Mouse (Mus musculus): ENCODE data around the gene Camk2d. TPM values are rescaled to one million over a fixed set of nuclear protein-coding genes. Genes with fewer than 3 reads are reported as not detected.

Gene Camk2d
- polyA plus RNA-seq, 1 experiment from 2014 or later = 42.6 TPM

- H3K9me3 ChIP-seq (ENCODE audit: control insufficient read depth) = no peaks in the 10 kb centered on the region
- no peak for TF ChIP-seq CTCF (IDR thresholded peaks at IDR 0.05; ENCODE audit: low read depth)
- WGBS = 33% methylated on average over 8 of the region's 8 CpGs
- peak overlapping the region; percentile 84 for H3K27ac ChIP-seq (ENCODE audit: low read depth, low read length)
- no peaks in the 10 kb centered on the region for H3K36me3 ChIP-seq (ENCODE audit: control insufficient read depth, insufficient read depth)
- H3K4me2 ChIP-seq (replicated peaks; ENCODE audit: low read depth) = peak overlapping the region; percentile 66
- ATAC-seq = peak; percentile 11; the same call in 1 of the 2 replicates
- peaks cover 11% of the 10 kb centered on the region for H3K4me1 ChIP-seq (replicated peaks; ENCODE audit: control insufficient read depth, insufficient read depth, low read length)
- H3K9ac ChIP-seq (ENCODE audit: low read depth, low read length) = peak overlapping the region; percentile 31; the same call in 1 of the 2 replicates
- H3K27me3 ChIP-seq (replicated peaks; ENCODE audit: control insufficient read depth, insufficient read depth, low read length) = no peaks in the 10 kb centered on the region
- H3K4me3 ChIP-seq (ENCODE audit: low read depth, low read length) = peak overlapping the region; percentile 28
Observed at GRCm38 (mm10) chr3:126692797-126693196, 96.7 kb downstream of the Camk2d start.

- peak; percentile 65 for ATAC-seq
- H3K27me3 ChIP-seq (replicated peaks; ENCODE audit: control insufficient read depth, insufficient read depth, low read length) = no peaks in the 10 kb centered on the region
- H3K27ac ChIP-seq (ENCODE audit: low read depth, low read length) = peak overlapping the region; percentile 84
- peak overlapping the region; percentile 66 for H3K4me2 ChIP-seq (replicated peaks; ENCODE audit: low read depth)
- peaks cover 11% of the 10 kb centered on the region for H3K4me1 ChIP-seq (replicated peaks; ENCODE audit: control insufficient read depth, insufficient read depth, low read length)
- peak overlapping the region; percentile 31 for H3K9ac ChIP-seq (ENCODE audit: low read depth, low read length)
- WGBS = 6% methylated on average over 7 of the region's 7 CpGs
- no peak for TF ChIP-seq CTCF (IDR thresholded peaks at IDR 0.05; ENCODE audit: low read depth)
- H3K9me3 ChIP-seq (ENCODE audit: control insufficient read depth) = no peaks in the 10 kb centered on the region
- no peaks in the 10 kb centered on the region for H3K36me3 ChIP-seq (ENCODE audit: control insufficient read depth, insufficient read depth)
- H3K4me3 ChIP-seq (ENCODE audit: low read depth, low read length) = peak overlapping the region; percentile 28
Observed at GRCm38 (mm10) chr3:126693302-126693701, 97.2 kb downstream of the Camk2d start.

DNA sequence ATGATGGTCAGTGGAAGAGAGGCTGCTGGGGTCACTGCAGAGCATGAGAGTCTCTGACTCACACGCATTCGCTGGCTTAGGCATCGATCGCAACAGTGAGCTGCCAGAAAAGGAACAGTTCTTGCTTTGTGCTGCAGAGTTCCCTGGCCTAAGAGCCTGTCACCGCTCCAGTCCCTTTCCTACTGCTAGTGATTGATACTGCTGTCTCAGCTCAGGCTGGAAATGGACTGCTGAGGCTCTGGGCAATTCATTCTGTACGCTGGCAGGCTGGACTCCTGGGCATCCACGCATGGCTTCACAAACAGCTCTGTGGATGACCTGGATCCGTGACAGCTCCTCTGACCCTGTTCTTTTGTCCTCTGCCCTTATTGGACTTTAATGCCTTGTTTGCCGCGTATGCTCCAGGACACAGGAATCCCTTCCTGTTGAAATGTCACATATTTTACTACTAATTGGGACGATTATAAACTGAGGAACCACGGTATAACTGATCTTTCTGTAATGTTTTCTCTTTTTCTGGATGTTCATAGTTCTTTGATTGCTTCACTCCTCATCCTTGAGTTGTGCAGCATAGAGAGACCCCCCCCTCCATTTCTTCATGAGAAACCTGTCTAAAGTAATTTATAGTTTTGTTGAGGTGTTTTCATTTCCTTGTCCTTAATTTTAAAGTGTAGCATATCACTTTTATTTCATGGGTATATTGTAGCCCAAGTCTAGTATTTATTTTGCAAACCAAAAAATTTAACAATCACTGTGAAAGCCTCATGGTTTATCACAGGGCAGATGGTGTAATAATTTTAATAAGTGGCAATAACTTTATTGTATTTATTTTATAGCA is 99.6 kb downstream of the Camk2d start:
- ATAC-seq = peak; percentile 25; the same call in 1 of the 2 replicates
- H3K4me3 ChIP-seq (ENCODE audit: low read depth, low read length) = no peak overlapping the region
- no peaks in the 10 kb centered on the region for H3K9me3 ChIP-seq (ENCODE audit: control insufficient read depth)
- H3K9ac ChIP-seq (ENCODE audit: low read depth, low read length) = 0 out of 2 replicates have a peak overlapping the region, but pooled peaks have one; percentile 34
- H3K4me2 ChIP-seq (replicated peaks; ENCODE audit: low read depth) = no peak overlapping the region; the same call in 1 of the 2 replicates
- 0 out of 2 replicates have a peak overlapping the region, but pooled peaks have one; percentile 35 for H3K27ac ChIP-seq (ENCODE audit: low read depth, low read length)
- H3K4me1 ChIP-seq (replicated peaks; ENCODE audit: control insufficient read depth, insufficient read depth, low read length) = peaks cover 11% of the 10 kb centered on the region
- 38% methylated on average over 12 of the region's 12 CpGs for WGBS
- no peak for TF ChIP-seq CTCF (IDR thresholded peaks at IDR 0.05; ENCODE audit: low read depth)
- no peaks in the 10 kb centered on the region for H3K36me3 ChIP-seq (ENCODE audit: control insufficient read depth, insufficient read depth)
- H3K27me3 ChIP-seq (replicated peaks; ENCODE audit: control insufficient read depth, insufficient read depth, low read length) = no peaks in the 10 kb centered on the region

- Histone ChIP-seq H3K4me3 (ENCODE audit: low read depth, low read length) (no peak overlapping the region), H3K9me3 (ENCODE audit: control insufficient read depth) (no peaks in the 10 kb centered on the region), H3K27ac (ENCODE audit: low read depth, low read length) (no peak overlapping the region), H3K27me3 (replicated peaks; ENCODE audit: control insufficient read depth, insufficient read depth, low read length) (no peaks in the 10 kb centered on the region), H3K4me2 (replicated peaks; ENCODE audit: low read depth) (no peak overlapping the region), H3K9ac (ENCODE audit: low read depth, low read length) (no peak overlapping the region), H3K36me3 (ENCODE audit: control insufficient read depth, insufficient read depth) (no peaks in the 10 kb centered on the region), H3K4me1 (replicated peaks; ENCODE audit: control insufficient read depth, insufficient read depth, low read length) (peaks cover 14% of the 10 kb centered on the region)
- TF ChIP-seq CTCF (IDR thresholded peaks at IDR 0.05; ENCODE audit: low read depth) = no peak
- peak; percentile 44 for ATAC-seq
- 64% methylated on average over 6 of the region's 6 CpGs for WGBS
Observed at GRCm38 (mm10) chr3:126696620-126697019, 100.5 kb downstream of the Camk2d start.

DNA sequence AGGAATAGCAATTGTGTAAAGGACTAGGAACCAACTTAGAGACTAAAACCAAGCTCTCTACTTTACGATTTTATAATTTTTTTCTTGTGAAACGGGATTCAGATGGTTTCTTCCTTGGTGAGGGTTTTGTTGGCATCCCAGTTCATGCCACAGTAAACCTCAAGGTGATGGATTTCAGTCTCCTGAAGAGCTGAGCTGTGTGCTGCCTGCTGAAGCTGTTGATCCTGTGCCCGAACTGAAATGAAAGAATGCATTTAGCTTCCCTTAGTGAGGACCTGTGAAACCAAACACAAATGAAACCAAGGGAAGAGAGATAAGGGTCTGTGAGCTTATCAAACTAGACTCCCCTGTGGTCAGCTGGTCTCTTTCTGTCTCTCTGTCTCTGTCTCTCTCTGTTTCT is 103.6 kb downstream of the Camk2d start:
- Histone ChIP-seq H3K4me3 (ENCODE audit: low read depth, low read length) (no peak overlapping the region), H3K9ac (ENCODE audit: low read depth, low read length) (no peak overlapping the region), H3K4me2 (replicated peaks; ENCODE audit: low read depth) (no peak overlapping the region), H3K9me3 (ENCODE audit: control insufficient read depth) (no peaks in the 10 kb centered on the region), H3K4me1 (replicated peaks; ENCODE audit: control insufficient read depth, insufficient read depth, low read length) (0 out of 2 replicates have a peak, but pooled peaks cover 7% of the 10 kb centered on the region), H3K27me3 (replicated peaks; ENCODE audit: control insufficient read depth, insufficient read depth, low read length) (no peaks in the 10 kb centered on the region), H3K36me3 (ENCODE audit: control insufficient read depth, insufficient read depth) (no peaks in the 10 kb centered on the region), H3K27ac (ENCODE audit: low read depth, low read length) (no peak overlapping the region)
- 76% methylated on average over 3 of the region's 3 CpGs for WGBS
- no peak for TF ChIP-seq CTCF (IDR thresholded peaks at IDR 0.05; ENCODE audit: low read depth)
- ATAC-seq = no peak

GRCm38 (mm10) chr3:126701067-126701466 is 105.0 kb downstream of the Camk2d start:
- no peak for TF ChIP-seq CTCF (IDR thresholded peaks at IDR 0.05; ENCODE audit: low read depth)
- no peak overlapping the region for H3K4me3 ChIP-seq (ENCODE audit: low read depth, low read length)
- no peaks in the 10 kb centered on the region for H3K9me3 ChIP-seq (ENCODE audit: control insufficient read depth)
- no peaks in the 10 kb centered on the region for H3K36me3 ChIP-seq (ENCODE audit: control insufficient read depth, insufficient read depth)
- H3K9ac ChIP-seq (ENCODE audit: low read depth, low read length) = no peak overlapping the region
- WGBS = 84% methylated on average over 6 of the region's 6 CpGs
- H3K27ac ChIP-seq (ENCODE audit: low read depth, low read length) = no peak overlapping the region
- no peak for ATAC-seq
- no peaks in the 10 kb centered on the region for H3K27me3 ChIP-seq (replicated peaks; ENCODE audit: control insufficient read depth, insufficient read depth, low read length)
- H3K4me1 ChIP-seq (replicated peaks; ENCODE audit: control insufficient read depth, insufficient read depth, low read length) = 0 out of 2 replicates have a peak, but pooled peaks cover 2% of the 10 kb centered on the region
- no peak overlapping the region for H3K4me2 ChIP-seq (replicated peaks; ENCODE audit: low read depth)

Data from intestine, postnatal 0 days (tissue).